Mouse (Mus musculus): Measurements from ENCODE around the gene Tbl2. TPM values are rescaled to one million over a fixed set of nuclear protein-coding genes. Genes with fewer than 3 reads are reported as not detected.

The Tbl2 gene
- polyA plus RNA-seq, 1 experiment: 17.0 TPM

GRCm38 (mm10) chr5:135166909-135167308 is 17.5 kb downstream of the Tbl2 start:
- Histone ChIP-seq H3K27me3 (ENCODE audit: control insufficient read depth, insufficient read depth, insufficient read length) (no peaks in the 10 kb centered on the region), H3K36me3 (ENCODE audit: control insufficient read depth, insufficient read depth) (peaks cover 8% of the 10 kb centered on the region), H3K79me3 (ENCODE audit: low read depth) (peaks cover 17% of the 10 kb centered on the region), H3ac (ENCODE audit: control insufficient read depth, insufficient read length, low read depth) (no peak overlapping the region), H3K4me3 (ENCODE audit: insufficient read depth, poor library complexity, severe bottlenecking) (no peak overlapping the region), H3K79me2 (ENCODE audit: control insufficient read depth, insufficient read depth) (peaks cover 22% of the 10 kb centered on the region)
- no peak for TF ChIP-seq MYOG (IDR thresholded peaks at IDR 0.05; ENCODE audit: control insufficient read depth, extremely low read depth, insufficient read length)
- TF ChIP-seq FOSL1 (IDR thresholded peaks at IDR 0.05; ENCODE audit: insufficient read depth, low read length, poor library complexity, severe bottlenecking): no peak
- TF ChIP-seq USF1 (IDR thresholded peaks at IDR 0.05; ENCODE audit: low read depth): no peak
- TF ChIP-seq MAX (IDR thresholded peaks at IDR 0.05): no peak
- TF ChIP-seq CEBPB (IDR thresholded peaks at IDR 0.05; ENCODE audit: low read depth): no peak
- TF ChIP-seq CTCF (IDR thresholded peaks at IDR 0.05; ENCODE audit: control insufficient read depth, insufficient read depth, insufficient read length): no peak
- TF ChIP-seq MYOD1 (IDR thresholded peaks at IDR 0.05; ENCODE audit: control insufficient read depth, insufficient read length, low read depth): no peak

DNA sequence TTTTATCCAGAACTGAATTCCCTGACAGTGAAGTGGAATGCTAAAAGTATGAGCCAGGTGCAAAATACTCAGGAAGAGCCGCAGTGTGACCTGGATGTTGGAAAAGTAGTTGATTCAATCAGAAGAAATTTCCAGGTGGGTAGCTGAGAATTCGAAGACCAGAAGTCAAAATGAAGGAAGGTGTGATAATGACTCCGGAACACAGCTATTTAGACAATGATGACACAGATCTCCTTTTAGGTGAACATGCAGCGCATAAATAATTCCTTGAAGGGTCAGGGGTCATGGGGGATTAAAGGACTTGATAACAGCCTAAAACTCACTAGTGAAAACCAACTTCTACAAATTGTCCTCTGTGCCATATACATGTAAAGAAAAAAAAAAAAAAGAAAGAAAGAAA is 18.0 kb downstream of the Tbl2 start:
- H3K79me3 ChIP-seq (ENCODE audit: low read depth): peaks cover 17% of the 10 kb centered on the region
- no peaks in the 10 kb centered on the region for H3K27me3 ChIP-seq (ENCODE audit: control insufficient read depth, insufficient read depth, insufficient read length)
- no peak overlapping the region for H3K4me3 ChIP-seq (ENCODE audit: insufficient read depth, poor library complexity, severe bottlenecking)
- peaks cover 14% of the 10 kb centered on the region for H3K36me3 ChIP-seq (ENCODE audit: control insufficient read depth, insufficient read depth)
- TF ChIP-seq MAX (IDR thresholded peaks at IDR 0.05) (no peak), USF1 (IDR thresholded peaks at IDR 0.05; ENCODE audit: low read depth) (no peak)
- peaks cover 22% of the 10 kb centered on the region for H3K79me2 ChIP-seq (ENCODE audit: control insufficient read depth, insufficient read depth)
- H3ac ChIP-seq (ENCODE audit: control insufficient read depth, insufficient read length, low read depth): no peak overlapping the region

DNA sequence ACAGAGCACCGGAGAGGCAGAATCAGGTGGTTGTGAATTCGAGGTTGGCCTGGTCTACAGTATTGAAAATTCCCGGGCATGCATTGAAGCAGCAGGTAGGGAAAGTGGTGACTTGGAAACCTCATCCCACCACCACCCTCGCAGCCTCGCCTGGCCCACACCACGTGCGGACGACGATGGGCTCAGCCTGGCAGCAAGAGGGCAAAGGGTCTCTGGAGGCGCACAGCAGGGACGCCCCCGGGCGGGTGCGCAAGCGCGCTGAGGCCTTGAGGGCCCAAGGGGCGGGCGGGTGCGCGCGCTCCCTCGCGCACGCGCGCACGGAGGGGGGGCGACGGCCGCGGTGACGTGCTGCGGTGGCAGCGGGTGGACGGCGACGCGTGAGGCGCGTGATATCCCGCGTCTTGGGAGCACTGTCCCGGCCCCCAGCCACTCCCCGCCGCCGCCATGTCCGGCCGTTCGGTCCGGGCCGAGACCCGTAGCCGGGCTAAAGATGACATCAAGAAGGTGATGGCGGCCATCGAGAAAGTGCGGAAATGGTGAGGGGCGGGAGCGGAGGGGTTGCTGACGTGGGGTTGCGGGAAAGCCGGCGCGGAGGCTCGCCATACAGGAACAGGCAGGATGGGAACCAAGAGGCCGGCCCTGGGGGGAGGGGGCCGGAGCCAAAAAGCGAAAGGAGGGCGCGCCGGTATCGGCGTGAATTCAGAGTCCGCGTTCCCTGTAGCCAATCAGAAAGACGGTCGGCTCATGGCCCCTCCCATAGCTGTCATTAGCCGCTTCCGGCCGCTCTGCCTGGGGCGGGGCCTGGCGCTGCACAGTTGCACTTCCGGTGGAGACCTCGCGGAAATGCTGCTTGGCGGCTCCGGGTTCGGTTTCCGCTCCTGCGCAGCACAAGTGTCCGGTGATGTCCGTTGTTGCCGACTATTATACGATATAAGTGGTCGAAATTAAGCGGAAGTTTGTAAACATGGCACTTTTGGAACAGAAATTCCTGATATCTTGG is 18.9 kb downstream of the Tbl2 start, which contains the start of gene Bcl7b:
Gene Bcl7b, plus strand, starts transcription at position 221 of the 1,000 bp plus-strand sequence.
- H3ac ChIP-seq (ENCODE audit: control insufficient read depth, insufficient read length, low read depth): peak within 1 kb of the TSS; percentile 70
- H3K79me2 ChIP-seq (ENCODE audit: control insufficient read depth, insufficient read depth): peaks cover 22% of the 10 kb centered on the region
- peaks cover 17% of the 10 kb centered on the region for H3K36me3 ChIP-seq (ENCODE audit: control insufficient read depth, insufficient read depth)
- TF ChIP-seq MYOD1 (IDR thresholded peaks at IDR 0.05; ENCODE audit: control insufficient read depth, insufficient read length, low read depth) (no peak), MAX (IDR thresholded peaks at IDR 0.05) (peak; percentile 94), USF1 (IDR thresholded peaks at IDR 0.05; ENCODE audit: low read depth) (no peak)
- H3K27me3 ChIP-seq (ENCODE audit: control insufficient read depth, insufficient read depth, insufficient read length): no peaks in the 10 kb centered on the region
- H3K4me3 ChIP-seq (ENCODE audit: insufficient read depth, poor library complexity, severe bottlenecking): peak within 1 kb of the TSS; percentile 68
- H3K79me3 ChIP-seq (ENCODE audit: low read depth): peaks cover 17% of the 10 kb centered on the region

DNA sequence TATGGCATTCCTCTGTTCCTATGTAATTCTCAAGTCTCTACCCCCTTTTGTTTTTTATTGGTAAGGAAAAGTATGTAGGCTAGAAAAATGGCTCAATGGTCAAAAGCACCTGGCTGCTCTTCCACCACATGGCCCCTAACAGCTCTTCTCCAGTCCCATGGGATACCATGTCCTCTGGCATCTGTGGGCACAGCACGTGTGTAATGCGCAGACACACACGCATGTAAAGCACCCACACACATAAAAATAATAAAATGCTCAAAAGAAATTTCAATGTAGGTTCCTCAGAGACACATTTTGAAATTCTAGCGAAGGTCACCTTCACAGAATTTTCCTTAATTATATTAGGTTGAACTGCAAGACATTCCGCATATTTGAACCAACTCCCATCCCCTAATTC is 20.0 kb downstream of the Tbl2 start:
- no peaks in the 10 kb centered on the region for H3K27me3 ChIP-seq (ENCODE audit: control insufficient read depth, insufficient read depth, insufficient read length)
- H3K79me2 ChIP-seq (ENCODE audit: control insufficient read depth, insufficient read depth): peaks cover 22% of the 10 kb centered on the region
- H3K4me3 ChIP-seq (ENCODE audit: insufficient read depth, poor library complexity, severe bottlenecking): peak overlapping the region; percentile 68
- peaks cover 17% of the 10 kb centered on the region for H3K79me3 ChIP-seq (ENCODE audit: low read depth)
- H3K36me3 ChIP-seq (ENCODE audit: control insufficient read depth, insufficient read depth): peaks cover 15% of the 10 kb centered on the region
- H3ac ChIP-seq (ENCODE audit: control insufficient read depth, insufficient read length, low read depth): no peak overlapping the region
- no peak for TF ChIP-seq USF1 (IDR thresholded peaks at IDR 0.05; ENCODE audit: low read depth)
- TF ChIP-seq CEBPB (IDR thresholded peaks at IDR 0.05; ENCODE audit: low read depth): no peak
- no peak for TF ChIP-seq MYOD1 (IDR thresholded peaks at IDR 0.05; ENCODE audit: control insufficient read depth, insufficient read length, low read depth)
- no peak for TF ChIP-seq MAX (IDR thresholded peaks at IDR 0.05)
- TF ChIP-seq CTCF (IDR thresholded peaks at IDR 0.05; ENCODE audit: control insufficient read depth, insufficient read depth, insufficient read length): no peak
- no peak for TF ChIP-seq MYOG (IDR thresholded peaks at IDR 0.05; ENCODE audit: control insufficient read depth, extremely low read depth, insufficient read length)
- TF ChIP-seq FOSL1 (IDR thresholded peaks at IDR 0.05; ENCODE audit: insufficient read depth, low read length, poor library complexity, severe bottlenecking): no peak

- peaks cover 17% of the 10 kb centered on the region for H3K79me3 ChIP-seq (ENCODE audit: low read depth)
- H3ac ChIP-seq (ENCODE audit: control insufficient read depth, insufficient read length, low read depth): no peak overlapping the region
- peaks cover 24% of the 10 kb centered on the region for H3K36me3 ChIP-seq (ENCODE audit: control insufficient read depth, insufficient read depth)
- H3K27me3 ChIP-seq (ENCODE audit: control insufficient read depth, insufficient read depth, insufficient read length): no peaks in the 10 kb centered on the region
- H3K79me2 ChIP-seq (ENCODE audit: control insufficient read depth, insufficient read depth): peaks cover 22% of the 10 kb centered on the region
- no peak for TF ChIP-seq MYOG (IDR thresholded peaks at IDR 0.05; ENCODE audit: control insufficient read depth, extremely low read depth, insufficient read length)
- H3K4me3 ChIP-seq (ENCODE audit: insufficient read depth, poor library complexity, severe bottlenecking): no peak overlapping the region
Observed at GRCm38 (mm10) chr5:135171688-135172220, 22.3 kb downstream of the Tbl2 start.

GRCm38 (mm10) chr5:135172986-135173385 is 23.5 kb downstream of the Tbl2 start:
- H3K4me3 ChIP-seq (ENCODE audit: insufficient read depth, poor library complexity, severe bottlenecking): no peak overlapping the region
- peaks cover 22% of the 10 kb centered on the region for H3K79me2 ChIP-seq (ENCODE audit: control insufficient read depth, insufficient read depth)
- H3K36me3 ChIP-seq (ENCODE audit: control insufficient read depth, insufficient read depth): peaks cover 30% of the 10 kb centered on the region
- H3K79me3 ChIP-seq (ENCODE audit: low read depth): peaks cover 17% of the 10 kb centered on the region
- no peaks in the 10 kb centered on the region for H3K27me3 ChIP-seq (ENCODE audit: control insufficient read depth, insufficient read depth, insufficient read length)
- H3ac ChIP-seq (ENCODE audit: control insufficient read depth, insufficient read length, low read depth): no peak overlapping the region
- TF ChIP-seq MYOD1 (IDR thresholded peaks at IDR 0.05; ENCODE audit: control insufficient read depth, insufficient read length, low read depth) (no peak), MYOG (IDR thresholded peaks at IDR 0.05; ENCODE audit: control insufficient read depth, extremely low read depth, insufficient read length) (no peak), USF1 (IDR thresholded peaks at IDR 0.05; ENCODE audit: low read depth) (no peak), CEBPB (IDR thresholded peaks at IDR 0.05; ENCODE audit: low read depth) (no peak), MAX (IDR thresholded peaks at IDR 0.05) (no peak), CTCF (IDR thresholded peaks at IDR 0.05; ENCODE audit: control insufficient read depth, insufficient read depth, insufficient read length) (no peak), FOSL1 (IDR thresholded peaks at IDR 0.05; ENCODE audit: insufficient read depth, low read length, poor library complexity, severe bottlenecking) (no peak)
